Mouse (Mus musculus) embryo, embryonic 10 days (tissue): ENCODE measurements around the gene Taf6.
A peak's percentile ranks its signal among the peaks of the same experiment; 100 is the strongest.

Experiments
- DNase-seq: peaks from one replicate; pipeline ENCODE4 v3.0.0-alpha.2; 2015; ENCODE audit warnings: low spot score

The Taf6 gene

DNA sequence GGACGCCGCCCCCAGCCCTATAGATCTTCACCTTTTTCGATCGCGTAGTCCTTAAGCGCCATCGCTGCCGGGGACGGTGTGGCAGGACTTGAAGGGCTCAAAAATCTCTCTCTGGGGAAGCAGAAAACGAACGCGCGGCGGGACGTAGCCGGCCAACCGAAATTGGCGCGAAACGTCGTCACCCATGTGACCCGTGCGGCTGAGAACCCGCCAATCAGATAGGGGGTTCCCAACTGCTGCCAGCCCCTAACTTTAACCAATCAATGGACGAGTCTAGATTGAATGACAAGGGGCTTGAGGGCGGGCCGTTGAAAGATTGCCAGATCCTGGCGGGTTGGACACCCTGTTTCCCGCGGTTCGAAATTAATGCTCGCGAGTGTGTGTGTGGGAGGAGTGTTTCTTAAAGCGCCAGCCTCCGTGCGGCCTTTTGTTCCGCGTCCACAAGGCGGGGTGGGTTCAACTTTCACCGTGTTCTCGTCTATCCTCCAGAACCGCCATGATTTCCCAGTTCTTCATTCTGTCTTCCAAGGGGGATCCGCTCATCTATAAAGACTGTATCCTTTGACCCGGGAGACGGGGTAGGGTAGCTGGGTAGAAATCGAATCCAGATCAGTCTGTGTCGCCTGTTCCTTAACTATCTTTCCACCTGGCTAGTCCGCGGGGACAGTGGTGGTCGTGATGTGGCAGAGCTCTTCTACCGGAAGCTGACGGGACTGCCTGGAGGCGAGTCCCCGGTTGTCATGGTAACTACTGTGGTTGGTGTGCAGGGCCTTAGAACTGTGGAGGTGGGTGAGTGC lies 15.4 kb downstream of the Taf6 start, which contains the start of the genes Ap4m1 and Mcm7:
Gene Ap4m1, plus strand, starts transcription at position 308 of the 797 bp plus-strand sequence.
Gene Mcm7, minus strand, starts transcription at position 728 of the 797 bp plus-strand sequence.
- DNase-seq, result peak; percentile 98

- peak; percentile 99 for DNase-seq
These were observed 16.2 kb downstream of the Taf6 start for GRCm38 (mm10) chr5:138170936-138171561.

- no peak for DNase-seq
These were observed 21.7 kb downstream of the Taf6 start for GRCm38 (mm10) chr5:138165594-138165993.

- no peak for DNase-seq
These were observed 23.6 kb downstream of the Taf6 start for GRCm38 (mm10) chr5:138163610-138164009.

- DNase-seq, result no peak
These were observed 24.2 kb downstream of the Taf6 start for GRCm38 (mm10) chr5:138163046-138163445.

DNA sequence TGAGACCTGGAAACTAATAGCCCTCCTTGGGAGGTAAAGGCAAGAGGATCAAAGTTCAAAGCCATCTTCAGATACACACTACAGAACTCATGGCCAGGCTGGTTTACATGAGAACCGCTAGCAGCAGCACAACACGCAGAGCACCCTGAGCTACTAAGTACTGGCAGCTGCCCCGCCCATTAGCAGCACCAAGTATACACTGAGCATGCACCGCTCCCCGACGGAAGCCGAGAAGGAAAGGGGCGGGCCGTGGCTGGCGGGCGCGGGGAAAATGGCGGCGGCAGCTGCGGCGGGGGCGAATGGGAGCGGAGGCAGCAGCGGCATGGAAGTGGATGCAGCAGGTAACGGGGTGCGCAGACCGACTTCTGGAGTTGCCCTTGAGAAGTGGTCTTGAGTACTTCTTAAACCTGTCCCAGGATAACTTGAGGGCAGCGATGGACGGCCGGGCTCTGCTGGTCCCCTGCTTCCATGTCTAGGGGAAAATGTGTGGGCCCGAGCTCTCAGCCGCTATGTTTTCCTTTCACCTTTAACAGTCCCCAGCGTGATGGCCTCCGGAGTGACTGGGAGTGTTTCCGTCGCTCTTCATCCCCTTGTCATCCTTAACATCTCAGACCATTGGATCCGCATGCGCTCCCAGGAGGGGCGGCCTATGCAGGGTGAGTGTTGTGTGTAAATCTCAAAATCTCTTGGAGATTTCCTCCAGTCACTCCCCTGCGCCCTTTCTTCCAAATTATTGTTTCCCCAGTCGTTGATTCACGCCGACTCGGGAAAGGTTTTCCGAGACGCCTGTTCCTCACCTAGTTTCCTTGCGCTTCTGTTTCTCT lies 26.2 kb downstream of the Taf6 start, which contains the start of gene Cops6:
Gene Cops6, plus strand, starts transcription at position 230 of the 824 bp plus-strand sequence.
- DNase-seq, result peak; percentile 97

GRCm38 (mm10) chr5:138160224-138160762 lies 27.0 kb downstream of the Taf6 start:
- no peak for DNase-seq

GRCm38 (mm10) chr5:138155443-138155976 lies 31.7 kb downstream of the Taf6 start, which contains the start of gene Zfp113:
Gene Zfp113 (minus strand): TSS chr5:138155744.
- peak; percentile 99 for DNase-seq

GRCm38 (mm10) chr5:138154390-138154789 lies 32.9 kb downstream of the Taf6 start:
- no peak for DNase-seq

GRCm38 (mm10) chr5:138138585-138138984 lies 48.7 kb downstream of the Taf6 start:
- no peak for DNase-seq

GRCm38 (mm10) chr5:138137935-138138549 lies 49.2 kb downstream of the Taf6 start:
- peak; percentile 77 for DNase-seq

- DNase-seq, result no peak
These were observed 50.0 kb downstream of the Taf6 start for GRCm38 (mm10) chr5:138137257-138137656.

DNA sequence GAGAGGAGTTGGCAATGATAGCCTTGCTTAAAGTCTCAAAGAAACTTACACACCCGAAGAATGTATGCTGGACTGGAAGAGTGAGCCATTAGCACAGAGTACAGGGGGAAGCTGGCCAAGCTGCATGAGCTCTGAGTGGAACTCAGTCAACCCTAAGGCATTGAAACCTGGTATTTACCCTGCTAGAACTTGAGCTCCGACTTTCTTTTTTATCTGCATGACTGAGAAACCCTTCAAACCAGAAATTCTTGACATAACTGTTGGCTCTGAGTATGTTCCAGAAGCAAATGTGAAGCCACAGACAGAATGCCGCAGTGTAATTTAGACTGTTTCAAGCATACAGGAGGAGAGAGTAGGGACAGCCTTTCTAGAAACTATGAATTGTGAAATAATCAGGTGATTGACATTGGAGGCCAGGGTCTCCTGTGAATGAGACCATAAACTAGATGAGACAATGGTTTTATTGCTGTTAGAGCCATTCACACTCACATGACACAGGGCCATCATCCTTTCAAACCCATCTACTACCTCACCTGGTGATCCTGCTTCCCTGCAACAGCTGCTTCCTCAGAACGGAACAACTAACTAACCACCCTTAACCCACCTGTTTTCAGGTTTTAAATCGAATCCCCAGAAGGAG lies 54.7 kb downstream of the Taf6 start:
- no peak for DNase-seq
